Mouse (Mus musculus): ENCODE measurements around the gene Sectm1b.

DNA sequence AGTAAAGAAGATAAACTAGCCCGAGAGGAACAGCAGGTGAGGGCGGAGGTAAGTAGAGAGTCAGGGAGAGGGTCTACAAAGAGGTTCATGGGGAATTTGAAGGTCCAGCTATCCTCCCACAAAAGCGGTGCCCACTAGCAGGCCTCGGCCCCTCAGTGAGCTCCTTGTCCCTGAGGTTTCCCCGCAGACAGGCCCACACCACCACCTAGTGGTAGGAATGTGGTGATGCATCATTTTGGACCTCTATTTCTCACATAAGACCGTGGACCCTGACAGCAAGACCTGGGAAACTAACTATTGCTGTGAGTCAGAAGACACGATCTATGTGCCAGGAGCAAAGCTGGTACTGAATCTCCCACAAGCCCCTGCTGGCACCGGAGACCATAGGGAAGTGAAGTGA, 9.8 kb downstream of the Sectm1b start:
- no peak for TF ChIP-seq CHD2 (IDR thresholded peaks at IDR 0.05; ENCODE audit: low read depth, low read length)
- no peak for TF ChIP-seq ZC3H11A (IDR thresholded peaks at IDR 0.05; ENCODE audit: borderline replicate concordance, low read depth, low read length)
- no peak for TF ChIP-seq ZNF384 (IDR thresholded peaks at IDR 0.05; ENCODE audit: low read depth, low read length)
- TF ChIP-seq MAFK (IDR thresholded peaks at IDR 0.05; ENCODE audit: insufficient read depth, low read depth, low read length): 0 out of 2 replicates have a peak, but pooled peaks have one; percentile 29
- no peak for TF ChIP-seq HCFC1 (IDR thresholded peaks at IDR 0.05; ENCODE audit: borderline replicate concordance, insufficient read depth, low read length)
